Mouse (Mus musculus): ENCODE measurements around the gene Plxnb1. TPM values are rescaled to one million over a fixed set of nuclear protein-coding genes. Genes with fewer than 3 reads are reported as not detected.

Gene Plxnb1
- polyA plus RNA-seq, 1 experiment from 2014 or later = 8.4 TPM

DNA sequence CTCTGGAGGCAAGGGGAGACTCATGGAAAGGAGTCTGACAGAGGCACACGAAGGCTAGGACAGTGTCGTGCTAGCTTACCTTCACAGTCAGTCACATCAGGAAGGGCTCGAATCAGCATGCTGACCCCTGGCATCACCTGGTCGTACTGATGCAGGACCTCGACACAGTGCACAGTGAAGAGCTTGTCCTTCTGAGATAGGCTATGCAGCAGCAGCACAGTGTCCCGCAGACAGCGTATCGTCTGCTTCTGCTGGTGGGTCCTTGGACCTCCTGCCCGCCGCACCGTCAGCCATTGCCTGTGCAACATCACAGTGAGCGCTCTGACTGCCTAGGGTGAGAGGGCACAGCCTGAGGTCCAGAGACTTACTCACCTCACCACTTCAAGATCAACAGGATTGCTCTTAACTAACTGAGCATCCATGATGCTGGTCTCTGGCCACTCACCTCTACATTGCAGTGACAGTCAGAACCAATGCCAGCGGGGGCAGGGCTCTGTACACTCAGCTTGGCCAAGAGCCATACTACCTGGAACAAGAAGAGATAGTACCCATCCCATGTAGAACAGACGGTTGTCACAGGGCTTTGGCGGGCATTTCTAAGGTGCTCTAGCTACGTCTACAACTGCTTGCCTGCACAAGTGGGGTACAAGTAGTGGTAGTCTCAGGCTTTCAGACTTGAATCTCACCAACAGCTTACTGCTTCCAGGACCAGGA lies 34.8 kb upstream of the Plxnb1 start:
- H3K4me2 ChIP-seq (ENCODE audit: low read length) = no peak overlapping the region
- peaks cover 11% of the 10 kb centered on the region; the same call in 1 of the 2 replicates for H3K4me1 ChIP-seq (replicated peaks; ENCODE audit: insufficient read depth, low read length)
- no peak overlapping the region for H3K27ac ChIP-seq
- 91% methylated on average over 16 of the region's 16 CpGs for WGBS
- H3K9ac ChIP-seq (ENCODE audit: low read depth, low read length) = no peak overlapping the region
- H3K9me3 ChIP-seq (replicated peaks; ENCODE audit: low read length) = no peaks in the 10 kb centered on the region
- no peak for TF ChIP-seq CTCF (IDR thresholded peaks at IDR 0.05; ENCODE audit: low read depth)
- H3K27me3 ChIP-seq (ENCODE audit: insufficient read depth, low read length) = no peaks in the 10 kb centered on the region
- H3K36me3 ChIP-seq (ENCODE audit: insufficient read depth, low read length) = peaks cover 43% of the 10 kb centered on the region
- no peak overlapping the region for H3K4me3 ChIP-seq (replicated peaks; ENCODE audit: low read depth, low read length)
- DNase-seq (ENCODE audit: low spot score) (no peak), ATAC-seq (replicated peaks; ENCODE audit: low FRiP score, low read depth) (peak; percentile 6; the same call in 1 of the 2 replicates)

DNA sequence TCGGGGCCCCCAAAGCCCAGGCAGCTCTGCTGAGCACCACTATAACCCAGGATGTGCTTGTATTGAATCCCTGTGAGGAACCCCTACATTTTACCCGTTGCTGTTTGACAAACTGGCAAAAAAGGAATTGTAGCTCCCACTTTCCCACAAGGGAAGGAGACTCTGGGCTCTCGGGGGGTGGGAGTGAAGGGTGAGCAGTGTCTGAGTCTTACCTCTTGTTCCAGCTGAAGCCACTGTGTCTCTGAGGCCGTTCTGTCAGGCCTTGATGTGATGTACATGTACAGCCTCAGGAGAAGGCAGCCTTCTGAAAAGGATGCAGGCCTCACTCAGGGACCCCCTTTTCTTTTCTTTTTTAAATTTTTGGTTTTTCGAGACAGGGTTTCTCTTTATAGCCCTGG lies 34.3 kb upstream of the Plxnb1 start:
- Histone ChIP-seq H3K27me3 (ENCODE audit: insufficient read depth, low read length) (no peaks in the 10 kb centered on the region), H3K4me1 (replicated peaks; ENCODE audit: insufficient read depth, low read length) (peaks cover 10% of the 10 kb centered on the region; the same call in 1 of the 2 replicates), H3K9ac (ENCODE audit: low read depth, low read length) (no peak overlapping the region), H3K9me3 (replicated peaks; ENCODE audit: low read length) (no peaks in the 10 kb centered on the region), H3K4me3 (replicated peaks; ENCODE audit: low read depth, low read length) (no peak overlapping the region), H3K27ac (no peak overlapping the region), H3K36me3 (ENCODE audit: insufficient read depth, low read length) (peaks cover 48% of the 10 kb centered on the region), H3K4me2 (ENCODE audit: low read length) (no peak overlapping the region)
- DNase-seq (ENCODE audit: low spot score) (no peak), ATAC-seq (replicated peaks; ENCODE audit: low FRiP score, low read depth) (no peak)
- TF ChIP-seq CTCF (IDR thresholded peaks at IDR 0.05; ENCODE audit: low read depth) = no peak
- 89% methylated on average over 5 of the region's 5 CpGs for WGBS

DNA sequence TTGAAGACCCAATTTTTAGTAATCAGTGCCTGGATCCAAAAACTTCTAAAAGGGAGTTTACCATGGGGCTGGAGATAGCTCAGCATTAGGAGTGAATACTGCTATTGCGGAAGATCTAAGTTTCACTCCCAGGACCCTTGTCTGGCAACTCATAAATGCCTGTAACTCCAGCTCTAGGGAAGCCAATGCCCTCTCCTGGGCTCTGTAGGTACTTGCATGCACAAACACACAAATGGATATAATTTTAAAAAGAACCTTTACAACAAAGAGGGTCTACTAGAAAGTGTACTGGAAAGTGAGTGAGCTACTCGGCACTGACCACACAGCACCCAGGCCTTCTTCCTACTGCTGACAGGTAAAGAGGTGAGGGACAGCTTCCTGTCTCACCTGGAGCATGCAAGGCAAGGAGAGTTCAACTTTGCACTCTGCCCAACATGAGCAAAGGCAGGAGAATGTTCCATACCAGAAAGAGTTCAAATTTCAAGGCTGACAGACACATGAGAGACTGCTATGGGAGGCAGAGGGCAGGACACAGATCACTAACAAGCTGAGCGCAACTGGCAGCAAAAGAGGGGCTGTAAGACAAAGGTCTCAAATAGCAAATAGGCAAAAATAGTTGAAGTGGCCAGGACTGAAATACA lies 27.0 kb upstream of the Plxnb1 start:
- H3K4me1 ChIP-seq (replicated peaks; ENCODE audit: insufficient read depth, low read length) = peaks cover 7% of the 10 kb centered on the region
- TF ChIP-seq CTCF (IDR thresholded peaks at IDR 0.05; ENCODE audit: low read depth) = peak; percentile 47
- no peak overlapping the region for H3K4me3 ChIP-seq (replicated peaks; ENCODE audit: low read depth, low read length)
- H3K9me3 ChIP-seq (replicated peaks; ENCODE audit: low read length) = no peaks in the 10 kb centered on the region
- 83% methylated on average over 3 of the region's 3 CpGs for WGBS
- peaks cover 48% of the 10 kb centered on the region for H3K36me3 ChIP-seq (ENCODE audit: insufficient read depth, low read length)
- H3K27ac ChIP-seq = no peak overlapping the region
- no peaks in the 10 kb centered on the region for H3K27me3 ChIP-seq (ENCODE audit: insufficient read depth, low read length)
- H3K4me2 ChIP-seq (ENCODE audit: low read length) = no peak overlapping the region
- H3K9ac ChIP-seq (ENCODE audit: low read depth, low read length) = no peak overlapping the region
- DNase-seq (ENCODE audit: low spot score) (peak; percentile 40), ATAC-seq (replicated peaks; ENCODE audit: low FRiP score, low read depth) (no peak)

DNA sequence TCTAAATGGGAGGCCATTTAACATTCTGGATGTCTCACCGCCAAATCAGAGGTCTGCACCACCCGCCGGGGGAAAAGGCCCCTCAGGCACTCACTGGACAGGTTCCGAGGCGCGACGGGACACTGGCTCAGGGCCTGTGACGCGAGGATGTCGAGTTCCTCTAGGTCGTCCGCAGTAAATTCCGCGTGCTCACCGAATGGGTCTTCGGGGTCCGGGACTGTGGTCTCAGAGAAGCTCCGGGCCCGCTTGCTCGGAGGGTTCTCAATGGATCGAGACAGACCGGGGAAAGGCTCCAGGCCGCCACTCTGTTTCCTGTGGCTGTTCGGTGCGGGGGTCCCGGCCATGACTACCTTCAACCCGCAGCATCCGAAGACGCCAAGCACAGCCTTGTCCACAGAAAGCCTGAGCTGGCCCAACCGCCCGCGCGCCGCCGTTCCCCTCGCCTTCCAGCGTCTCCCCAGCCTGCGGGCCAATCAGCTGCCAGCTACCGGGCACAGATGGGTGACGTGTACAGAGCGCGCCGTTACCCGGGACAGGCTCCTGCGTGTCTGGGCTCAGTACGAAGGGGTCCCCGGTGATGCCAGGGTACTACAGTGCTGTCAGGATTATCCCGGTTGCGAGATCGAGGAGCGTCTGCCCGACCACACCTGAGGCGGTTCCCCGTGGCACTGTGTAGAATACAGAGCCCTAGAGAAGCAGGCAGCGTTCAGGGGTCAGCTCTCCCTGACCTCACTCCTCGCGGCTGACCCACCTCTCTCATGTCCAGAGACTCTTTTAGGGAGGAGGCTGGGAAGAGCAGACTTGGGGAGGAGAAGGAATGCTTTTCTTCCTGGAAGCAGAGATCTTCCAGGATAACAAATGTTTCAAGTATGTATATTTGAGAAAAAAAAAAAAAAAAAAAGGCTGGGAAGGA lies 21.3 kb upstream of the Plxnb1 start, which contains the start of gene Atrip:
TSS of gene Atrip (minus strand) at position 464 of the 913 bp plus-strand sequence.
- peak within 1 kb of the TSS; percentile 84 for H3K4me2 ChIP-seq (ENCODE audit: low read length)
- WGBS = under 1% methylated on average over 57 of the region's 57 CpGs
- H3K4me1 ChIP-seq (replicated peaks; ENCODE audit: insufficient read depth, low read length) = peaks cover 10% of the 10 kb centered on the region
- H3K9ac ChIP-seq (ENCODE audit: low read depth, low read length) = peak within 1 kb of the TSS; percentile 72
- peak within 1 kb of the TSS; percentile 80 for H3K27ac ChIP-seq
- no peaks in the 10 kb centered on the region for H3K27me3 ChIP-seq (ENCODE audit: insufficient read depth, low read length)
- ATAC-seq (replicated peaks; ENCODE audit: low FRiP score, low read depth) = peak; percentile 98
- no peaks in the 10 kb centered on the region for H3K9me3 ChIP-seq (replicated peaks; ENCODE audit: low read length)
- peak; percentile 95 for DNase-seq (ENCODE audit: low spot score)
- TF ChIP-seq CTCF (IDR thresholded peaks at IDR 0.05; ENCODE audit: low read depth) = no peak
- H3K36me3 ChIP-seq (ENCODE audit: insufficient read depth, low read length) = 0 out of 2 replicates have a peak, but pooled peaks cover 6% of the 10 kb centered on the region
- peak within 1 kb of the TSS; percentile 86 for H3K4me3 ChIP-seq (replicated peaks; ENCODE audit: low read depth, low read length)

DNA sequence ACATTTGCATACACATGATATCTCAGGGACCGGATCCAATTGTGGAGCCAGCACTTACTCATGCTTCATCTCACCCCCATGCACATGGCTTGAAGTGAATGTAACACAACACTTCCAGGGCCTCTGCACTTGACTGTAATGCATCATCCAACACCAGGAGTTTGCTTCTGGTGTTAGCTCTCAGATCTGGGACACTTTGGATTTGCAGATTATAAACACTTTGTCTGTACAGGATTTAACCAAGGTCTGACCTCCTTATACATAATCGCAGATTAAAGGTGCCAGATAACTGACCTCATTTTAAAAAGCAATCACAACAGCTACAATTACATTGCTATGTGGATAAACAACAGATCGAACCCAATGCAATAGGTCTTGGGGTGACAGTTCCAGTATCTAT lies 14.7 kb upstream of the Plxnb1 start:
- no peak for ATAC-seq (replicated peaks; ENCODE audit: low FRiP score, low read depth)
- Histone ChIP-seq H3K4me1 (replicated peaks; ENCODE audit: insufficient read depth, low read length) (peaks cover 17% of the 10 kb centered on the region; the same call in 1 of the 2 replicates), H3K4me2 (ENCODE audit: low read length) (no peak overlapping the region), H3K9me3 (replicated peaks; ENCODE audit: low read length) (no peaks in the 10 kb centered on the region), H3K4me3 (replicated peaks; ENCODE audit: low read depth, low read length) (no peak overlapping the region), H3K36me3 (ENCODE audit: insufficient read depth, low read length) (0 out of 2 replicates have a peak, but pooled peaks cover 8% of the 10 kb centered on the region), H3K9ac (ENCODE audit: low read depth, low read length) (no peak overlapping the region), H3K27me3 (ENCODE audit: insufficient read depth, low read length) (no peaks in the 10 kb centered on the region), H3K27ac (no peak overlapping the region)
- WGBS = 94% methylated on average over 3 of the region's 3 CpGs
- no peak for TF ChIP-seq CTCF (IDR thresholded peaks at IDR 0.05; ENCODE audit: low read depth)
- no peak for DNase-seq (ENCODE audit: low spot score)

DNA sequence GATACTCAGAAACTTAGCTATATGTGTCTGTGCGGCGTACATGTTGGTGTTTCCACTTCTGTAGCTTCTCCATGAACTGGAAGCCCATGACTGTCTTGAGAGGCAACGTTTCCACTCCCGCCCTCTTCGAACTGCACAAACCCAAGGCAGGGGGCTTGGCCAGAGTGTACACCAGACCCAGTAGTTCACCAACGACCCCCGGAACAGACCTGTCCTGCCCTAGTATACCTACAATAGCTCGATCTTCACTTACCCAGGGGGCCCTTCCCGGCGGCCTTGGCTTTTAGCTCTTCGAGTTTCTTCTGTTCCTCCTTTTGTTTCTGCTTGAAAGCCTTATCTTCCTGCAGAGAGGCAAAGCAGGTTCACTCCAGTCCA lies 13.5 kb upstream of the Plxnb1 start:
- Histone ChIP-seq H3K4me3 (replicated peaks; ENCODE audit: low read depth, low read length) (peak overlapping the region; percentile 67), H3K27ac (peak overlapping the region; percentile 75), H3K36me3 (ENCODE audit: insufficient read depth, low read length) (0 out of 2 replicates have a peak, but pooled peaks cover 8% of the 10 kb centered on the region), H3K27me3 (ENCODE audit: insufficient read depth, low read length) (no peaks in the 10 kb centered on the region), H3K9me3 (replicated peaks; ENCODE audit: low read length) (no peaks in the 10 kb centered on the region), H3K9ac (ENCODE audit: low read depth, low read length) (peak overlapping the region; percentile 78), H3K4me2 (ENCODE audit: low read length) (peak overlapping the region; percentile 66), H3K4me1 (replicated peaks; ENCODE audit: insufficient read depth, low read length) (peaks cover 17% of the 10 kb centered on the region; the same call in 1 of the 2 replicates)
- DNase-seq (ENCODE audit: low spot score) (no peak), ATAC-seq (replicated peaks; ENCODE audit: low FRiP score, low read depth) (peak; percentile 22; the same call in 1 of the 2 replicates)
- TF ChIP-seq CTCF (IDR thresholded peaks at IDR 0.05; ENCODE audit: low read depth) = no peak
- WGBS = 3% methylated on average over 11 of the region's 11 CpGs

Data from kidney, postnatal 0 days (tissue).